Mouse (Mus musculus): Measurements from ENCODE around the gene Yes1.
"Not testable (repeated sequence)": the region's sequence is repeated elsewhere in the genome, so short reads cannot be mapped to it uniquely, and the experiment has no call there.

The Yes1 gene

GRCm38 (mm10) chr5:32712221-32713041 lies 101.5 kb downstream of the Yes1 start:
- no peak for DNase-seq

- no peak for DNase-seq
Observed at GRCm38 (mm10) chr5:32713042-32713702, 102.2 kb downstream of the Yes1 start.

- DNase-seq: peak; percentile 92
Observed at GRCm38 (mm10) chr5:32713703-32714467, 102.9 kb downstream of the Yes1 start.

- no peak for DNase-seq
Observed at GRCm38 (mm10) chr5:32717726-32718125, 106.8 kb downstream of the Yes1 start.

GRCm38 (mm10) chr5:32718916-32719315 lies 107.9 kb downstream of the Yes1 start:
- DNase-seq: no peak

- no peak for DNase-seq
Observed at GRCm38 (mm10) chr5:32720416-32720815, 109.4 kb downstream of the Yes1 start.

- no peak for DNase-seq
Observed at GRCm38 (mm10) chr5:32721316-32721715, 110.3 kb downstream of the Yes1 start.

GRCm38 (mm10) chr5:32722263-32722662 lies 111.3 kb downstream of the Yes1 start:
- no peak for DNase-seq

- DNase-seq: not testable (repeated sequence)
Observed at GRCm38 (mm10) chr5:32722711-32723110, 111.7 kb downstream of the Yes1 start.

- no peak for DNase-seq
Observed at GRCm38 (mm10) chr5:32723981-32724380, 113.0 kb downstream of the Yes1 start.

- not testable (repeated sequence) for DNase-seq
Observed at GRCm38 (mm10) chr5:32725397-32725796, 114.4 kb downstream of the Yes1 start.

GRCm38 (mm10) chr5:32728300-32728699 lies 117.3 kb downstream of the Yes1 start:
- no peak for DNase-seq

- DNase-seq: no peak
Observed at GRCm38 (mm10) chr5:32728851-32729250, 117.9 kb downstream of the Yes1 start.

- not testable (repeated sequence) for DNase-seq
Observed at GRCm38 (mm10) chr5:32733892-32734291, 122.9 kb downstream of the Yes1 start.

- no peak for DNase-seq
Observed at GRCm38 (mm10) chr5:32735779-32736178, 124.8 kb downstream of the Yes1 start.
